Mouse (Mus musculus): ENCODE measurements around the gene Art3. TPM values are rescaled to one million over a fixed set of nuclear protein-coding genes. Genes with fewer than 3 reads are reported as not detected.

The Art3 gene
- polyA plus RNA-seq, 1 experiment from 2014 or later, result 3.4 TPM

DNA sequence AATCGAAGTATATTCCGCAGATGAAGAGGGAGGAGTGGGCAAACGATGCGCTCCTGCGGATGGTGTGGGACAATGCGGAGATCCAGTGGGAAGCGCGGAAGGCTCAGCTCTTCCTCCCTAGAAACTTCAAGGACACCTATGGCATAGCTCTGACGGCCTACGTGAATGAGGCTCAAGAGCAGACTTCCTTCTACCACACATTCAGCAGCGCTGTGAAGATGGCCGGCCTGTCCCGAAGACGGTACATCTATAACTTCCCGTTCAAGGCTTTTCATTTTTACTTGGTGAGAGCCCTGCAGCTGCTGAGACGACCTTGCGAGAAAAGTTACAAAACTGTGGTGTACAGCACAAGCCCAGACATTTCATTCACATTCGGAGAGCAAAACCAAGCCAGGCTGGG is 60.9 kb downstream of the Art3 start:
- no peak overlapping the region for H3K4me3 ChIP-seq (ENCODE audit: low read depth, low read length)
- H3K27ac ChIP-seq (ENCODE audit: low read depth, low read length), result no peak overlapping the region
- no peak for DNase-seq (ENCODE audit: low spot score)
- H3K9ac ChIP-seq (ENCODE audit: low read depth, low read length), result no peak overlapping the region
- ATAC-seq (ENCODE audit: low FRiP score), result no peak
- H3K36me3 ChIP-seq (ENCODE audit: control insufficient read depth, insufficient read depth, low read length), result no peaks in the 10 kb centered on the region
- peaks cover 19% of the 10 kb centered on the region for H3K27me3 ChIP-seq (ENCODE audit: control insufficient read depth, insufficient read depth, low read length)
- H3K4me1 ChIP-seq (replicated peaks; ENCODE audit: control insufficient read depth, insufficient read depth, low read length), result no peaks in the 10 kb centered on the region
- no peaks in the 10 kb centered on the region for H3K9me3 ChIP-seq (ENCODE audit: control insufficient read depth, low read length)
- peak overlapping the region; percentile 25 for H3K4me2 ChIP-seq (replicated peaks; ENCODE audit: low read depth, low read length)
- 44% methylated on average over 18 of the region's 18 CpGs for WGBS

DNA sequence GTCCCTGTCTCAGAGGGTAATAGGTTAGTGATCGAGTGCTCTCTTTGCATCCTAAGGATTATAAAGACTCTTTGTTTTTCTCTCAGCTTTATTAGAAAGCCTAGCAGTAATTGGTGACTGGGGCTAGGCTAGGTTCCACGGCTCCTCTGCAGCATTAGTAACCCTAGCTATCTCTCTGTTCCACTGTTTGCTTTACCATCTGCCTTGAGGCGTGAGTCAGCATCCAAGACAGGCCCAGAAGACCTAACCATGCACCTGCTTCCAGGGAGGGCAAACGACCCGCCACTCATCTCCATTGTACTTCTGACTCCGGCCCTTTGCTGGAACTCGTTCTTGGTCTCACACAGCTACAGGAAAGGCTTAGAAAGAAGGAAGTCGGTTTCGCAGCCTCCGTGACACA is 62.2 kb downstream of the Art3 start:
- 71% methylated on average over 10 of the region's 10 CpGs for whole genome bisulfite sequencing
- no peak for ATAC-seq (ENCODE audit: low FRiP score)
- no peak for DNase-seq (ENCODE audit: low spot score)
- Histone ChIP-seq H3K9me3 (ENCODE audit: control insufficient read depth, low read length) (no peaks in the 10 kb centered on the region), H3K4me2 (replicated peaks; ENCODE audit: low read depth, low read length) (no peak overlapping the region), H3K4me1 (replicated peaks; ENCODE audit: control insufficient read depth, insufficient read depth, low read length) (no peaks in the 10 kb centered on the region), H3K27me3 (ENCODE audit: control insufficient read depth, insufficient read depth, low read length) (peaks cover 19% of the 10 kb centered on the region), H3K27ac (ENCODE audit: low read depth, low read length) (no peak overlapping the region), H3K36me3 (ENCODE audit: control insufficient read depth, insufficient read depth, low read length) (no peaks in the 10 kb centered on the region), H3K4me3 (ENCODE audit: low read depth, low read length) (no peak overlapping the region), H3K9ac (ENCODE audit: low read depth, low read length) (no peak overlapping the region)

DNA sequence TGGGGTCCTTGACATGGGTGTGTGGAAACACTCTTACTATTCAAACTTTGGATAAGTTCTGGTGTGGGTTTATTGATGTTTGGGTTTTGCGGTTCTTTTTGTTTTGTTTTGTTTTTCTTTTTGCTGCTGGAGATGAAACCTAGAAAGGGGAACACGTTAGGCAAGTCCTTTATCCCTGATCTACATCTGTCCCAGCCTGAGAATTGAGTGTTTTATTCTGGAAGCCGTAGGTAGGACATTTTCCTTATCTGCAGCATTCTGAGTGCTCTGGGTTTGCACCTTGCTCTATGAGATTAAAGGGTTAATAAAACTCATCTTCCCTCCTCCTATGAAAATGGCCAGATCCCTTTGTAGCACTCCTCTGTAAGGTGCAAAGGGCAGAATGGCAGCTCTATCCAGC is 64.1 kb downstream of the Art3 start:
- Histone ChIP-seq H3K9ac (ENCODE audit: low read depth, low read length) (no peak overlapping the region), H3K4me2 (replicated peaks; ENCODE audit: low read depth, low read length) (no peak overlapping the region), H3K27ac (ENCODE audit: low read depth, low read length) (no peak overlapping the region), H3K9me3 (ENCODE audit: control insufficient read depth, low read length) (no peaks in the 10 kb centered on the region), H3K4me3 (ENCODE audit: low read depth, low read length) (no peak overlapping the region), H3K36me3 (ENCODE audit: control insufficient read depth, insufficient read depth, low read length) (no peaks in the 10 kb centered on the region), H3K27me3 (ENCODE audit: control insufficient read depth, insufficient read depth, low read length) (peaks cover 17% of the 10 kb centered on the region), H3K4me1 (replicated peaks; ENCODE audit: control insufficient read depth, insufficient read depth, low read length) (no peaks in the 10 kb centered on the region)
- DNase-seq (ENCODE audit: low spot score), result no peak
- ATAC-seq (ENCODE audit: low FRiP score), result no peak
- WGBS, result 84% methylated on average over 3 of the region's 3 CpGs

DNA sequence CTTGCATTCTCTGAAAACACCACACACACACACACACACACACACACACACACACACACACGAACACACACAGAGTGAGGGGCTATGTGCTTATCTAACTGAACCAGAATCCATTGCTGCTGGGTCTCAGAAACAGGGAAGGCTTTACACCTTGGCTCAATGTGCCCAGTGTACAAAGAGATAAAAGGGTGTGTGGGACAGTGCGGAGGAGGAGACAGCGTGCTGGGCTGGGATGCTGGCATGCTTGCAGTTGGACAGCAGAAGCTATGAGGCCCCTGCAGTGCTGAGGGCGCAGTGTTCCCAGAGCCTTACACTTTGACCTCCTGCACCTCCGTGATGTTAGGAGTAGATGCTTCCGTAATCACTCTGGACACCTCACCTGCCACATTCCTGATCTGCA is 64.8 kb downstream of the Art3 start:
- no peak overlapping the region for H3K4me2 ChIP-seq (replicated peaks; ENCODE audit: low read depth, low read length)
- DNase-seq (ENCODE audit: low spot score), result no peak
- no peak for ATAC-seq (ENCODE audit: low FRiP score)
- H3K4me1 ChIP-seq (replicated peaks; ENCODE audit: control insufficient read depth, insufficient read depth, low read length), result no peaks in the 10 kb centered on the region
- no peaks in the 10 kb centered on the region for H3K9me3 ChIP-seq (ENCODE audit: control insufficient read depth, low read length)
- no peak overlapping the region for H3K4me3 ChIP-seq (ENCODE audit: low read depth, low read length)
- no peak overlapping the region for H3K9ac ChIP-seq (ENCODE audit: low read depth, low read length)
- 89% methylated on average over 6 of the region's 6 CpGs for WGBS
- H3K27me3 ChIP-seq (ENCODE audit: control insufficient read depth, insufficient read depth, low read length), result peaks cover 16% of the 10 kb centered on the region
- H3K27ac ChIP-seq (ENCODE audit: low read depth, low read length), result no peak overlapping the region
- no peaks in the 10 kb centered on the region for H3K36me3 ChIP-seq (ENCODE audit: control insufficient read depth, insufficient read depth, low read length)

DNA sequence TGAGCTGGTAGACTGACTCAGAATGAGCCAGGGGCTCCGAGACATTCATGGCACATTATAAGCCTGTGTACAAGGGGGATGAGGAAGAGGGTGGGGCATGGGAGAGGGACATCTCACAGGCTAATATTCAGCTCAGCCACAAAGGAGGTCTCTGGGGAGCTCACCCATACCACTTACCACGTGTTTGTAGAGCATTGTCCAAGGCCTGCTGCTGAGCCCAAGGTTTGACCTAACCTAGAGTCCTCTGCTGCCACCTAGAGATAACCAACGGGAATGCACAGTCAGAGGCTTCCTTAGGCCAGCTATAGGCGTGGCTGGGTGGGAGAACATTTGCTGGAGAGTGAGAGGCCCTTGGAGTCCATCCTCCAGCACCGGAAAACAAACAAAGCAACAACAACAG is 66.5 kb downstream of the Art3 start:
- ATAC-seq (ENCODE audit: low FRiP score), result peak; percentile 87
- no peaks in the 10 kb centered on the region for H3K36me3 ChIP-seq (ENCODE audit: control insufficient read depth, insufficient read depth, low read length)
- 26% methylated on average over 5 of the region's 5 CpGs for WGBS

DNA sequence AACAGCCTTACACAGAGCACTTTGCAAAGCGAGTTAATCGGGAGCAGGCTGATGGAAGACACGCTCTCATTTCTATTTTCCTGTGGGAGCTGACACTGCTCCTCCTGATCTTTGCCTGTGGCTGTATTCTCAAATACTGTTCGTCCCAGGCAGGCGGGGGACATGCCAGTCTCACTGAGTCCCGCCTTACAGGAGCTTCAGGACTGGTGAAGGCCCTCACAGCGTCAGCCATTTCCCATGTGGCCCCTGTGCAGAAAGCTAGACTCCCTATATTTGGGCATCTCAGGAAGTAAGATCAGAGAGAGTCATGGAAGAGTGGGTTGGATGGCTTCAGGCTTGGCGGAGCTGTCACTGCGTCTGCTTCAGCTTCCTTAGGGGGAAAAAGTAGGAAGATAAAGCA is 71.2 kb downstream of the Art3 start:
- 75% methylated on average over 9 of the region's 9 CpGs for WGBS
- Histone ChIP-seq H3K4me1 (replicated peaks; ENCODE audit: control insufficient read depth, insufficient read depth, low read length) (no peaks in the 10 kb centered on the region), H3K9ac (ENCODE audit: low read depth, low read length) (no peak overlapping the region), H3K27ac (ENCODE audit: low read depth, low read length) (no peak overlapping the region), H3K9me3 (ENCODE audit: control insufficient read depth, low read length) (no peaks in the 10 kb centered on the region), H3K36me3 (ENCODE audit: control insufficient read depth, insufficient read depth, low read length) (no peaks in the 10 kb centered on the region), H3K4me2 (replicated peaks; ENCODE audit: low read depth, low read length) (no peak overlapping the region), H3K27me3 (ENCODE audit: control insufficient read depth, insufficient read depth, low read length) (no peaks in the 10 kb centered on the region), H3K4me3 (ENCODE audit: low read depth, low read length) (no peak overlapping the region)
- no peak for ATAC-seq (ENCODE audit: low FRiP score)
- DNase-seq (ENCODE audit: low spot score), result no peak

More for the DNA sequence above, 66.5 kb downstream of the Art3 start:
- Histone ChIP-seq H3K4me1 (replicated peaks; ENCODE audit: control insufficient read depth, insufficient read depth, low read length) (no peaks in the 10 kb centered on the region), H3K27me3 (ENCODE audit: control insufficient read depth, insufficient read depth, low read length) (peaks cover 4% of the 10 kb centered on the region; the same call in 1 of the 2 replicates), H3K4me2 (replicated peaks; ENCODE audit: low read depth, low read length) (no peak overlapping the region), H3K27ac (ENCODE audit: low read depth, low read length) (no peak overlapping the region), H3K4me3 (ENCODE audit: low read depth, low read length) (no peak overlapping the region), H3K9me3 (ENCODE audit: control insufficient read depth, low read length) (no peaks in the 10 kb centered on the region), H3K9ac (ENCODE audit: low read depth, low read length) (no peak overlapping the region)
- DNase-seq (ENCODE audit: low spot score), result peak; percentile 89

DNA sequence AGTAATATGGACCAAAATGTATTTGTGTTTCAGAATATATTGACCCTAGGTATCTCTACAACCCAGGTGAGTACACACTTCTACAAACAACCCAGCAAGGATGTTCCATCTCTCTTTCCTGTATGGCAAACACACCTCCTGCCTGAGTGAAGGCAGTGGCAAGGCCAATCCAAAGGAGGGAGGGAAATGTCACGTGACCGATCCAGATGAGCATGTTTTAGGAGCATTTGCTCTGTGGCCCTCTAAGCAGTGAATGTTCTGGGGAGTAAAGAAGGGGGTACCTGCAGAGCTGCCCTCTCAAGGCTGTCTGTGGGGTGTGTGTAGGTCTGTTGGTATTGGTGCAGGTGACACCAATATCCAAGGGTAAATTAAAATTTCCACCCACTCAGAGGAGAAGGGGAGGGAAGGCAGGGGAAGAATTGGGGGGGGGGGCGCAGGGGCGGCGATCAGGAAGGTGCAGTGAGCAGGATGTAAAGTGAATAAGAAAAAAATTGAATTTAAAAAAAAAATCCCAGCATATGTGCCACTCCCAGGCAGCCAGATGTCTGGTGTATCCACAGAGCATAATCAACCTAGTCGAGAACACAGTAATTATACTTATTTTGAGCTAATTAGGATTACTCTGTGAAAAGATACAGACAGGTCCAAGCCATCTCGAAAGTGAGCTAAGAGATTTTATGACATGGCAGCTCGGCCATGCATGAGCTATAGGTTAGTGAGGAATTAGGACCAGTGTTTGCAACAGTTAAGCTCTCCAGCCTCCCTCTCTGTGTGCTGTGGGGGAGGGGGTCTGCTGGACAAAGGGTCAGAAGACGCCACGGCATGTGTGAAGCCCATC is 72.2 kb downstream of the Art3 start:
- ATAC-seq (ENCODE audit: low FRiP score) (peak; percentile 53; the same call in 1 of the 2 replicates), DNase-seq (ENCODE audit: low spot score) (peak; percentile 59)
- Histone ChIP-seq H3K9ac (ENCODE audit: low read depth, low read length) (no peak overlapping the region), H3K4me1 (replicated peaks; ENCODE audit: control insufficient read depth, insufficient read depth, low read length) (no peaks in the 10 kb centered on the region), H3K4me3 (ENCODE audit: low read depth, low read length) (no peak overlapping the region), H3K9me3 (ENCODE audit: control insufficient read depth, low read length) (no peaks in the 10 kb centered on the region), H3K27me3 (ENCODE audit: control insufficient read depth, insufficient read depth, low read length) (no peaks in the 10 kb centered on the region), H3K4me2 (replicated peaks; ENCODE audit: low read depth, low read length) (no peak overlapping the region), H3K27ac (ENCODE audit: low read depth, low read length) (no peak overlapping the region), H3K36me3 (ENCODE audit: control insufficient read depth, insufficient read depth, low read length) (no peaks in the 10 kb centered on the region)
- 52% methylated on average over 9 of the region's 10 CpGs for WGBS

DNA sequence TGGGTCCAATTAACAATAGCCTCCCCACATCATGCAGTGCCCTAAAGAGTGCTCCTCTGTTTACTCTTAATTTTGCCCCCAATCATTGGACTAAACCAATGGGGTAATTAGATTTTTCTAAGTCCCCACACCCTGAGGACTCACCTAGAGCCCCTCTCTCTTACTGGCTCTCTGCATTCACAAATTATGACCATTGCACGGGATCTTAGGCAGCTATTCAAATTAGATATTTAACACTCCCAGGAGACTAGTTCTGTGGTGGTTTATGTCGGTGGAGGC is 72.7 kb downstream of the Art3 start:
- DNase-seq (ENCODE audit: low spot score) (no peak), ATAC-seq (ENCODE audit: low FRiP score) (no peak)
- Histone ChIP-seq H3K4me2 (replicated peaks; ENCODE audit: low read depth, low read length) (no peak overlapping the region), H3K9ac (ENCODE audit: low read depth, low read length) (no peak overlapping the region), H3K27me3 (ENCODE audit: control insufficient read depth, insufficient read depth, low read length) (no peaks in the 10 kb centered on the region), H3K36me3 (ENCODE audit: control insufficient read depth, insufficient read depth, low read length) (no peaks in the 10 kb centered on the region), H3K9me3 (ENCODE audit: control insufficient read depth, low read length) (no peaks in the 10 kb centered on the region), H3K27ac (ENCODE audit: low read depth, low read length) (no peak overlapping the region), H3K4me1 (replicated peaks; ENCODE audit: control insufficient read depth, insufficient read depth, low read length) (no peaks in the 10 kb centered on the region), H3K4me3 (ENCODE audit: low read depth, low read length) (no peak overlapping the region)
- WGBS, result 33% methylated on average over 2 of the region's 2 CpGs

DNA sequence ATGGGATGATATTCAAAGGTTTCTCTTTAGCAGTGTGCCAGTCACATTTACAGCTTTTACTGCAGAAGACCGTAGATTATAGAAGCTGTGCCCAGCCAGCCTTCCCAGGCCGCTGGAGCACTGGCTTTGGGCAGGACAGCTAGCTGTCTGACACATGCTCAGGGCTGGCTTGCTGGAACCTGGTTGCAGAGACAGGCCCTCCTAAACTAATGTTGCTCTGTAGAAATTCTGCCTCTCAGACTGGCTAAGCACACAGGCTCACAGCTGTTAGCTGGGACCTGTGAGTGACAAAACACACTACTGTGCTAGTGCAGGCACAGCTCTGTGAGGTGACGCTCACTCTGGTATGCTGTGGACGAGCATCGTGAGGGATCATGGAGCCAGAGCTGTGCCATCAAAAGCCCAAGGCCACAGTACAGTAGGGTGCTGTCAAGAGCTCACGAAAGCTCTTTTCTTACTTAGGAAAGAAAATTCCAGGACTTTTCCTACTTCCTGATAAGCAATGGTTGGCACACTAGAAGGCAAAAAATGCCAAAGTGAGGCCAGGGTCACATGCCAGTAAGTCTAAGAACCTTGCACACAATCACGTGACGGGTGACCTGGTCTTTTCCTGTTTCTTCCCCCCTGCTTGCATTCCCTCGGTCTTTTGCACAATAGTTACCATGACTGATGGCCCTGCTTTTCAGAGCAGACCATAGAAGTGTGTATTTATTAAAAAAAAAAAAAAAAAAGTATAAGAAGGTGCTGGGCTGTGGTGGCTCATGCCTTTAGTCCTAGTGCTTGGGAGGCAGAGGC is 77.9 kb downstream of the Art3 start:
- Histone ChIP-seq H3K27ac (ENCODE audit: low read depth, low read length) (no peak overlapping the region), H3K9me3 (ENCODE audit: control insufficient read depth, low read length) (no peaks in the 10 kb centered on the region), H3K27me3 (ENCODE audit: control insufficient read depth, insufficient read depth, low read length) (no peaks in the 10 kb centered on the region), H3K36me3 (ENCODE audit: control insufficient read depth, insufficient read depth, low read length) (no peaks in the 10 kb centered on the region), H3K4me2 (replicated peaks; ENCODE audit: low read depth, low read length) (no peak overlapping the region), H3K4me1 (replicated peaks; ENCODE audit: control insufficient read depth, insufficient read depth, low read length) (no peaks in the 10 kb centered on the region), H3K4me3 (ENCODE audit: low read depth, low read length) (no peak overlapping the region), H3K9ac (ENCODE audit: low read depth, low read length) (no peak overlapping the region)
- WGBS, result 86% methylated on average over 9 of the region's 9 CpGs
- ATAC-seq (ENCODE audit: low FRiP score) (no peak), DNase-seq (ENCODE audit: low spot score) (no peak)

Data from hindbrain, embryonic 11.5 days (tissue).